Mouse (Mus musculus) bone marrow, adult 2 months (tissue): ENCODE results near the gene Hhat.

Experiments
- CTCF ChIP-seq: fragments of 200-500 bp; IDR thresholded peaks from 2 replicates; pipeline ENCODE4 v1.5.1; 2011; ENCODE audit warnings: low read length, control low read depth; ENCODE audit not compliant: control insufficient read depth, insufficient read depth
- POLR2A ChIP-seq: fragments of 200-500 bp; IDR thresholded peaks from 2 replicates; pipeline ENCODE4 v1.6.1; 2011; ENCODE audit warnings: low read depth, mild to moderate bottlenecking, control low read depth, low read length, borderline replicate concordance; ENCODE audit not compliant: control insufficient read depth

DNA sequence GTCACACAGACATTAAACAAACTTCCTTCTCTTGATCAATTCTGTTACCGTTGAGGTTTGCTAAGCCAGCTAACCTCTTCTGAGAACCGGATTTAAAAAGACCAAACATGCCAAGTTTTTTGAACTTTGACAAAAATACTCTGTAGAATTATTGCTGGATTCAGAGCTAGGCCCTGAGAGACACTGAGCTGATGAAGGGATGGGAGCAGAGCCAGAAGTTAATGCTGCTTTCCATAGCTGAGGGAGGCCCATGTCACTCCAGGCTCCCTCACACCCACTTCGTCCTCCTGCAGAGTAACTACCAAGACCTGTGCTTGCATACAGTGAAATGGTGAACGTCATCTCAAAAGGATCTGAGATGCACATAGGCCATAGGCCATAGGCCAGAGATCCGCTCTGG lies 41.3 kb upstream of the Hhat start:
- TF ChIP-seq CTCF (no peak), POLR2A (no peak)
